12 mouse cellular contexts compared by ENCODE assay signal in the genomic region with DNA sequence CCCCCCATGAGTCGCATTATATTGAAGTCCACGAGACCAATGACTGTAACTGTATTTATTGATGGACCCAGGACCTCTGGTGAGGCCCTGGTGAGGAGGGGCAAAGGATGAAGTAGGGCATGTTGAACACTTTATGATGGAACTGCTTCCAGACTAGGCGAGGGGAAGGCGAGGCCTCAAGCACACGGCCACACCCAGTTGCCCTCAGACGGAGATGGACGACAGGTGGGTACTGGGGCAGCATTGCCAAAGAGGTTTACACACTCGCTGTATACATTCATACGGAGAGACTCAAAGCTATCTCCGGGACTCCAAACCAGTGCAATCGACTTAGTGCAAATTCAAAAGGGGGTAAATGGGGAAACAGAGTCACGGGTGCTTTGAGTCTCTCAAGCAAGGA. TPM values are rescaled to one million over a fixed set of nuclear protein-coding genes. Genes with fewer than 3 reads are reported as not detected.
A peak's percentile ranks its signal among the peaks of the same experiment; 100 is the strongest.
DNase-seq lines count a peak whose midpoint lies in the region; ATAC-seq and TF ChIP-seq lines count a peak whose summit lies in the region.
"Had no signal": no experiment of that assay in that cellular context is flagged by ENCODE, and none has a peak within 500 bp of the region (broad histone marks: within the 10 kb centered on the region; RNA-seq: fewer than 3 reads in every experiment).

No protein-coding gene starts in this region.

- no peaks in the 10 kb centered on the region for H3K36me3 ChIP-seq in heart, embryonic 11.5 days (ENCODE audit: control insufficient read depth, insufficient read depth, low read length)
- H3K36me3 ChIP-seq in liver, embryonic 11.5 days (ENCODE audit: control insufficient read depth, insufficient read depth, low read length), result no peaks in the 10 kb centered on the region
- no peaks in the 10 kb centered on the region for H3K36me3 ChIP-seq in intestine, postnatal 0 days (ENCODE audit: control insufficient read depth, insufficient read depth)
- no peaks in the 10 kb centered on the region for H3K36me3 ChIP-seq in myocyte (ENCODE audit: control insufficient read depth, insufficient read depth)
- H3K36me3 ChIP-seq: forebrain, embryonic 15.5 days had no signal

- H3K27me3 ChIP-seq in heart, embryonic 11.5 days (ENCODE audit: control insufficient read depth, insufficient read depth, low read length), result no peaks in the 10 kb centered on the region
- H3K27me3 ChIP-seq in liver, embryonic 11.5 days (replicated peaks; ENCODE audit: control insufficient read depth, insufficient read depth, low read length), result no peaks in the 10 kb centered on the region
- H3K27me3 ChIP-seq in intestine, postnatal 0 days (replicated peaks; ENCODE audit: control insufficient read depth, insufficient read depth, low read length), result no peaks in the 10 kb centered on the region
- no peaks in the 10 kb centered on the region for H3K27me3 ChIP-seq in myocyte (ENCODE audit: control insufficient read depth, insufficient read depth, insufficient read length)
- H3K27me3 ChIP-seq: forebrain, embryonic 15.5 days had no signal

- peak overlapping the region; percentile 57 for H3K4me3 ChIP-seq in heart, embryonic 11.5 days (ENCODE audit: low read depth, low read length)
- peak overlapping the region; percentile 54 for H3K4me3 ChIP-seq in liver, embryonic 11.5 days (ENCODE audit: low read depth, low read length)
- H3K4me3 ChIP-seq in intestine, postnatal 0 days (ENCODE audit: low read depth, low read length), result no peak overlapping the region
- H3K4me3 ChIP-seq in myocyte, result peak overlapping the region; percentile 65
- H3K4me3 ChIP-seq: forebrain, embryonic 15.5 days had no signal

- H3K9me3 ChIP-seq in heart, embryonic 11.5 days (replicated peaks; ENCODE audit: control insufficient read depth, low read length), result 0 out of 2 replicates have a peak, but pooled peaks cover 3% of the 10 kb centered on the region
- H3K9me3 ChIP-seq in liver, embryonic 11.5 days (ENCODE audit: control insufficient read depth, low read length), result 0 out of 2 replicates have a peak, but pooled peaks cover 5% of the 10 kb centered on the region
- H3K9me3 ChIP-seq in intestine, postnatal 0 days (ENCODE audit: control insufficient read depth), result no peaks in the 10 kb centered on the region
- H3K9me3 ChIP-seq: forebrain, embryonic 15.5 days had no signal

- peak; percentile 55 for TF ChIP-seq POLR2A in myocyte (IDR thresholded peaks at IDR 0.05; ENCODE audit: insufficient read length, low read depth)

- peak overlapping the region; percentile 65 for H3K4me2 ChIP-seq in heart, embryonic 11.5 days
- H3K4me2 ChIP-seq in liver, embryonic 11.5 days, result peak overlapping the region; percentile 53
- H3K4me2 ChIP-seq in intestine, postnatal 0 days (replicated peaks; ENCODE audit: low read depth), result peak overlapping the region; percentile 58
- peak overlapping the region; percentile 62 for H3K4me2 ChIP-seq in myocyte (ENCODE audit: low read depth)
- H3K4me2 ChIP-seq: forebrain, embryonic 15.5 days had no signal

- ATAC-seq in heart, embryonic 11.5 days (replicated peaks; ENCODE audit: insufficient number of reproducible peaks, low FRiP score, low TSS enrichment), result no peak
- ATAC-seq in liver, embryonic 11.5 days (replicated peaks; ENCODE audit: low FRiP score), result no peak
- no peak for ATAC-seq in intestine, postnatal 0 days
- no peak for ATAC-seq in megakaryocyte-erythroid progenitor cell, adult 5-6 weeks (replicated peaks; ENCODE audit: low FRiP score, low TSS enrichment, poor library complexity, severe bottlenecking)
- ATAC-seq: forebrain, embryonic 15.5 days had no signal

- WGBS in heart, embryonic 11.5 days (ENCODE audit: insufficient replicate concordance), result 70% methylated on average over 12 of the region's 12 CpGs
- WGBS in liver, embryonic 11.5 days, result 69% methylated on average over 12 of the region's 12 CpGs
- WGBS in intestine, postnatal 0 days, result 39% methylated on average over 12 of the region's 12 CpGs

- H3K4me1 ChIP-seq in heart, embryonic 11.5 days (ENCODE audit: control insufficient read depth, insufficient read depth, low read length), result peaks cover 63% of the 10 kb centered on the region
- H3K4me1 ChIP-seq in liver, embryonic 11.5 days (replicated peaks; ENCODE audit: control insufficient read depth, insufficient read depth, low read length), result peaks cover 54% of the 10 kb centered on the region
- H3K4me1 ChIP-seq in intestine, postnatal 0 days (replicated peaks; ENCODE audit: control insufficient read depth, insufficient read depth, low read length), result peaks cover 31% of the 10 kb centered on the region

- TF ChIP-seq CTCF in intestine, postnatal 0 days (IDR thresholded peaks at IDR 0.05; ENCODE audit: low read depth), result no peak

- H3K27ac ChIP-seq in heart, embryonic 11.5 days (ENCODE audit: low read depth, low read length), result peak overlapping the region; percentile 97
- peak overlapping the region; percentile 94 for H3K27ac ChIP-seq in liver, embryonic 11.5 days (ENCODE audit: low read depth, low read length)
- no peak overlapping the region for H3K27ac ChIP-seq in intestine, postnatal 0 days (ENCODE audit: low read depth, low read length)
- H3K27ac ChIP-seq: forebrain, embryonic 15.5 days had no signal

- no peak for DNase-seq in heart, adult 11 months
- no peak for DNase-seq in liver, embryonic 11.5 days (ENCODE audit: low spot score)
- DNase-seq in liver, result no peak
- no peak for DNase-seq in urinary bladder, postnatal 25 days (ENCODE audit: low spot score)
- DNase-seq: kidney, adult 11 months; lung, postnatal 36 days; thymus, postnatal 4 days had no signal

- H3K79me2 ChIP-seq in myocyte (ENCODE audit: control insufficient read depth, insufficient read depth), result no peaks in the 10 kb centered on the region

- H3ac ChIP-seq in myocyte (ENCODE audit: control insufficient read depth, insufficient read length), result no peak overlapping the region

- peak overlapping the region; percentile 90 for H3K9ac ChIP-seq in heart, embryonic 11.5 days (ENCODE audit: low read depth, low read length)
- H3K9ac ChIP-seq in liver, embryonic 11.5 days (ENCODE audit: low read depth, low read length), result peak overlapping the region; percentile 62
- H3K9ac ChIP-seq in intestine, postnatal 0 days (ENCODE audit: low read depth, low read length), result no peak overlapping the region
- H3K9ac ChIP-seq: forebrain, embryonic 15.5 days had no signal

TF ChIP-seq in myocyte, 11 proteins besides CTCF, POLR2A, EP300 and RAD21:
- no peak for TF ChIP-seq SRF (IDR thresholded peaks at IDR 0.05; ENCODE audit: control insufficient read depth, insufficient read length, low read depth)
- TF ChIP-seq REST (IDR thresholded peaks at IDR 0.05; ENCODE audit: insufficient read depth, insufficient read length), result no peak
- peak in 2 of 3 experiments; percentile 59 to 65 for TF ChIP-seq MYOD1 (IDR thresholded peaks at IDR 0.05; ENCODE audit: control insufficient read depth in 1 of 3, insufficient read length in 2 of 3, low read depth in 2 of 3)
- TF ChIP-seq E2F4 (IDR thresholded peaks at IDR 0.05; ENCODE audit: insufficient read depth), result no peak
- TF ChIP-seq TCF3 (IDR thresholded peaks at IDR 0.05; ENCODE audit: insufficient read length, low read depth), result no peak
- TF ChIP-seq MYOG (IDR thresholded peaks at IDR 0.05; ENCODE audit: control insufficient read depth in 1 of 3, insufficient read depth in 1 of 3, insufficient read length in 2 of 3, low read depth in 2 of 3), result peak in 1 of 3 experiments; percentile 61
- no peak for TF ChIP-seq CEBPB (IDR thresholded peaks at IDR 0.05; ENCODE audit: insufficient read depth, poor library complexity, severe bottlenecking)

RNA-seq across cellular contexts. Expression of a gene that starts 43.0 kb away (rescaled TPM):
- polyA plus RNA-seq in heart, embryonic 11.5 days (2014; fragmentation: Nextera tagmentation; extraction: Ambion mirVana), result 15.4 and 19.3 TPM in 2 replicates
- polyA plus RNA-seq in liver, embryonic 11.5 days (2014; fragmentation: Nextera tagmentation; extraction: Ambion mirVana), result 20.8 and 22.2 TPM in 2 replicates
- polyA plus RNA-seq in intestine, postnatal 0 days (2015; fragmentation: Nextera tagmentation; extraction: Ambion mirVana), result 26.7 and 33.0 TPM in 2 replicates
- polyA plus RNA-seq in myocyte (2012; fragmentation: generic; extraction: Trizol), result 73.3 TPM
- total RNA-seq in megakaryocyte-erythroid progenitor cell, adult 5-6 weeks (2014; fragmentation: Nextera tagmentation), result 13.0 and 13.8 TPM in 2 replicates
- total RNA-seq in megakaryocyte-erythroid progenitor cell, adult 5-6 weeks (2017), result 46.6 and 82.1 TPM in 2 replicates
